Mouse (Mus musculus) limb, embryonic 11.5 days (tissue): Measurements from ENCODE around the gene Fam20c. TPM values are rescaled to one million over a fixed set of nuclear protein-coding genes. Genes with fewer than 3 reads are reported as not detected.

Experiments used
- ATAC-seq: fragments of 200-750 bp; cut with Nextera tagmentation; 2 replicates; pipeline ENCODE4 v1.8.0; 2017; ENCODE audit warnings: low read depth; ENCODE audit not compliant: insufficient number of reproducible peaks, low FRiP score, low TSS enrichment
- DNase-seq: peaks from one replicate; pipeline ENCODE4 v3.0.0-alpha.2; 2015; ENCODE audit warnings: low spot score
- H3K27ac ChIP-seq: fragments of 300-500 bp; sonication (generic); replicated peaks from 2 replicates; pipeline ENCODE4 v1.5.1; 2014; ENCODE audit warnings: low read depth, mild to moderate bottlenecking, low read length
- H3K27me3 ChIP-seq: fragments of 300-500 bp; sonication (generic); 2 replicates; pipeline ENCODE4 v1.6.1; 2014; ENCODE audit warnings: mild to moderate bottlenecking, low read length, mixed read lengths; ENCODE audit not compliant: control insufficient read depth, insufficient read depth
- H3K36me3 ChIP-seq: fragments of 300-500 bp; sonication (generic); 2 replicates; pipeline ENCODE4 v1.6.1; 2014; ENCODE audit warnings: mild to moderate bottlenecking, low read length, moderate library complexity, mixed read lengths; ENCODE audit not compliant: control insufficient read depth, insufficient read depth
- H3K4me1 ChIP-seq: fragments of 300-500 bp; sonication (generic); 2 replicates; pipeline ENCODE4 v1.6.1; 2014; ENCODE audit warnings: low read length, mixed read lengths; ENCODE audit not compliant: control insufficient read depth, insufficient read depth
- H3K4me2 ChIP-seq: fragments of 300-500 bp; sonication (generic); 2 replicates; pipeline ENCODE4 v1.6.1; 2014; ENCODE audit warnings: low read depth, mild to moderate bottlenecking, moderate library complexity; ENCODE audit not compliant: severe bottlenecking
- H3K4me3 ChIP-seq: fragments of 300-500 bp; sonication (generic); 2 replicates; pipeline ENCODE4 v1.5.1; 2014; ENCODE audit warnings: low read depth, low read length
- H3K9ac ChIP-seq: fragments of 300-500 bp; sonication (generic); 2 replicates; pipeline ENCODE4 v1.6.1; 2014; ENCODE audit warnings: mild to moderate bottlenecking, low read length
- H3K9me3 ChIP-seq: fragments of 300-500 bp; sonication (generic); 2 replicates; pipeline ENCODE4 v1.6.1; 2016; ENCODE audit warnings: low read length; ENCODE audit not compliant: control insufficient read depth
- WGBS: fragments of 180-500 bp; shearing (Covaris S2); extraction: QIAGEN DNeasy Blood & Tissue Kit; methylation state at CpG from one replicate; pipeline ENCODE4 v1.1.7; 2014; 5-methylcytosine and 5-hydroxymethylcytosine counted together
- polyA plus RNA-seq: library from polyadenylated mRNA; unstranded; fragments of >200 nt; fragmentation: Nextera tagmentation; extraction: Ambion mirVana; gene quantifications from 2 replicates; pipeline ENCODE4 v1.2.1, GENCODE M21; 2014

The Fam20c gene
- polyA plus RNA-seq, 1 experiment from 2014 or later: 1.9 TPM

DNA sequence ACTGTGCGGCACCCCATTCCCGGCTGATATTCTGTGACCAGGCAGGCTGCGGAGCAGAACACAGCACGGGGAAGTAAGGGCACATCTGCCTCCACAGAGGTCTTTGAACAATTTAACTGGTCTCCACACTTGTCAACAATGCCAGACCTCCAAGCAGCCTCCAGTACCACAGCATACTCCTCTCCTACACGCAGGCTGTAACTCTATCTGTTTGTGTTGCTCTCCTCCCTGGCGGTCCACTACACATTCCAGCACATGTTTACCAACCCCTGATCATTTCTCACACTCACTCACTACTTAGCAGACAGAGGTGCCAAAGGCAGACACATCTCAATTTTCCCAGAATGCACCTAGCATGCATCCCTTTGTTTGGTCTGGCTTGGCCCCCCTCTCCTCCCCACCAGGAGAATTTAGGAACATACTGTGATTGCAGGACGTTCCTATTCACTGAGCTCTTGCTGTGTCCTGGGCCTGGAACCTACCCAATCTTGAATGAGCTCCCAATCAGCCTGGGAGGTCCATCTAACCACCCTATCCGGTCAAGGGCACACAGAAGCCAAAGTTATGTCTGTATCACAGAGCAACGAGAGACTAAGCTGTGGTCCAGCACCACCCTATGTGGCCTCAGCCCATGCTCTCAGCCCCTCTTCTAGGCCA, 89.0 kb downstream of the Fam20c start:
- ATAC-seq (no peak), DNase-seq (no peak)
- Histone ChIP-seq H3K27ac (no peak overlapping the region), H3K4me2 (no peak overlapping the region), H3K9ac (no peak overlapping the region), H3K4me1 (no peaks in the 10 kb centered on the region), H3K9me3 (no peaks in the 10 kb centered on the region), H3K36me3 (no peaks in the 10 kb centered on the region), H3K4me3 (no peak overlapping the region), H3K27me3 (no peaks in the 10 kb centered on the region)
- WGBS: 79% methylated on average over 9 of the region's 9 CpGs

DNA sequence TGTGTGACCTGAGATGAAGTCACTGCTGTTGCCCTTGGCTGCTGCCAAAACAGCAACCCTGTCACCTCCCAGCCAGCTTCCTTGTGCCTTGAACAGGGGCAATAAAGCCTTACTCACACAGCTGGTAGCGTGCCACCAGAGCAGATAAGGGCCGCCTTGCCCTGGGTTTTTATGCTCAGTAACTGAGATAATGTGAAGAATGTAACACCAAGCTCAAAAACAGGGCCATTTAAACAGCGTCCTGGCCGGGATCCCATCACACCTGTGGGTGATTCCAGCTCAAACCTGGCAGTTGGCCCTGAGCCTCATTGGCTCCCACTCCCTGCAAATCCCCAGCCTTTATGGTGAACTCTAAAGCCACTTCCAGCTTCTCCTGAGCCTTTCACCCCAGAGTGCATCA, 92.2 kb downstream of the Fam20c start:
- 43% methylated on average over 4 of the region's 4 CpGs for WGBS
- Histone ChIP-seq H3K36me3 (no peaks in the 10 kb centered on the region), H3K27me3 (no peaks in the 10 kb centered on the region), H3K9ac (no peak overlapping the region), H3K4me1 (no peaks in the 10 kb centered on the region), H3K4me3 (no peak overlapping the region), H3K9me3 (no peaks in the 10 kb centered on the region), H3K27ac (no peak overlapping the region), H3K4me2 (no peak overlapping the region)
- ATAC-seq: no peak
- DNase-seq: no peak

DNA sequence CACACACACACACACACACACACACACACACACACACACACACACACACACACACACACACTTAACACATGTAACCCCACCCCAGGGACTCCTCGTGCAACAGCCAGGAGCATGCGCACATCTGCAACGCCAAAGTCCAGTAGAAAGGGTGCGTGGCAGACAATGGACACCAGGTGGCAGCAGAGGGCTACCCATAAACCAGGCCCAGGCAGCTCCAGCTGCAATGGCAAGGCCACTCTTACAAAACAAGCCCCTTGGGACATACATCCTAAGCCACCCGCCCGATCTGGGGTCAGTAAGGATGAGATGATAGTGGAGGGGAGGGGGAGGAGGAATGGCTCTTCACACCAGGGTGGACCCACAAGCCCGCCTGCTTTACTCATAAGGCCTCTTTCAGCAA, 93.8 kb downstream of the Fam20c start:
- Histone ChIP-seq H3K27ac (no peak overlapping the region), H3K4me2 (no peak overlapping the region), H3K4me1 (no peaks in the 10 kb centered on the region), H3K4me3 (no peak overlapping the region), H3K9me3 (no peaks in the 10 kb centered on the region), H3K9ac (no peak overlapping the region), H3K27me3 (no peaks in the 10 kb centered on the region), H3K36me3 (no peaks in the 10 kb centered on the region)
- DNase-seq (peak; percentile 96), ATAC-seq (peak; percentile 55)
- 6% methylated on average over 7 of the region's 7 CpGs for WGBS

DNA sequence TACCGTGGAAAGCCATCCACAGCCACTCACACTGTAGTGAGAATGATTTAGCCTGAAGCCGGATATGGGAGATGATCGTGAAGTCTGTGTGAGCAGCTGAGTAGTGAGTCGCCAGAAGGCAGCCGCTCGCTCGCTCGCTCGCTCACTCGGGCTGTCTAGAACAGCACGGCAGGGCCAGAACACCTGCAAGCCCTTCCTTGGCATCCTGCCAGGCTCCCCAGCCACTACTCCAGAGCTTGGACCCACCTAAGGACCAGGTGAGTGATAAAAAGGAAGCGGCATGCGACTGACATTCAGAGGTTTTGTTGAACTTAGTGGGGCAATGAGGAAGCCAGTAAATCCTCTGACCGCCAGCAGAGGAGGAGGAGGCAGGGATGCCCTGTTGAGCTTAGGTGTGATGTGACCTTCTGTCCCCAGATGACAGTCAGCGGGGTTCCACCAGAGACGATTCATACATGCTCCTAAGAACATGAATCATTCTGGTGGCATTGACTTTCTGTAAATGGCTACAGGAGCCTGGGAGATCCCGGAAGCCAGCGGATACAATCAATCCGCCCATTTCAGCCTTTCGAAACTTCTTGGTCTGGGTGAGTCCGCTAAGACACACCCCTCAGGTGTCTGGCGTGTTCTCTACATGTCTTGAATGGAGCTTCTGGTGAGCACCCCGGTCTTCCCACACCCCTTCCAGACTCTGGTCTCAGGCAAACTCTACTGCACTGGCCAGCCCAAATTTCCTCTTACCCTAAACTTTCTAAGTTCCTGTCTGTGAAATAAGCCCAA, 95.6 kb downstream of the Fam20c start:
- 77% methylated on average over 23 of the region's 23 CpGs for WGBS
- no peaks in the 10 kb centered on the region for H3K36me3 ChIP-seq
- ATAC-seq (no peak), DNase-seq (no peak)
- no peak overlapping the region for H3K4me3 ChIP-seq
- no peak overlapping the region for H3K4me2 ChIP-seq
- no peak overlapping the region for H3K9ac ChIP-seq
- H3K4me1 ChIP-seq: no peaks in the 10 kb centered on the region
- no peaks in the 10 kb centered on the region for H3K9me3 ChIP-seq
- H3K27me3 ChIP-seq: no peaks in the 10 kb centered on the region
- no peak overlapping the region for H3K27ac ChIP-seq

DNA sequence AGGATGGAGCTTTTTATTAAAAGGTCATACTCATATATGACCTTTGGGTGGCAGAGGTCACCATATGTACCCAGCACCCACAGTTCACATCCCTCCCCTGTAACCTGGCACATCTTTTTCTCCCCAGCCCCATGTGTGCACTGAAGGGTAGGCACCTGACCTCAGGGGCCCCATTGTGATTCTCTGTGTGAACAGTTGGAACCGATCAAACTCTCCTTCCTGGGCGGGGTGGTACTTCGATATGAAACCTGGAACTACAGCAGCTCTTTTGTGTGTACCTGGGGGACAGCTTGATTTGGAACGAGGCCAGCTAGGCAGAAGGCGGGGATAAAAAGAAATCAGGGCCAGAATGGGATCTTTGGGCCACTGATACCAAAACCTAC, 96.1 kb downstream of the Fam20c start:
- Histone ChIP-seq H3K36me3 (no peaks in the 10 kb centered on the region), H3K27me3 (no peaks in the 10 kb centered on the region), H3K9me3 (no peaks in the 10 kb centered on the region), H3K27ac (no peak overlapping the region), H3K4me2 (no peak overlapping the region), H3K4me1 (no peaks in the 10 kb centered on the region), H3K9ac (no peak overlapping the region), H3K4me3 (no peak overlapping the region)
- WGBS: 88% methylated on average over 5 of the region's 5 CpGs
- no peak for DNase-seq
- ATAC-seq: no peak

DNA sequence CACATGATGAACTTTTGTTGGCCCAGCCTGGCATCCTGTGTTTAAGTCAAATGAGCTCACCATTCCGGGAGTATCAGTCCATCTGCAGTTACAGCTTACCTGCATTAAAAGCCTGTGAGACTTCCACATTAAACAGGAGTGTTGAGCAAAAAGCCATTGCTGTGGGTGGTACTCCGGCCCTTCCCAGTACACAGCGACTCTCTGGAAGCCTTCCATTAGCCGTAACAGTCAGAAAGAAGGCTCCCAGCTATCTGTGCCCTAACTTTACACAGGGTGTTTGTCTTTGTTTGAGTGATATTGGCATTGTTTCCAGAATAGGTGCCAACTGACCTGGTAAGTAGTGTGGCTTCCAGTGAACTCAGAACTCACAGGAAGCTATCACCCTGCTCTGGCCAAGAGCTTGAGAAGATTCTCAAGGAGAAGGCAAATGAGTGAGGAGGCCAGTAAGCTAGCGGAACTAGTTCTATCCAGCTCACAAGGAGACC, 97.0 kb downstream of the Fam20c start:
- Histone ChIP-seq H3K4me2 (no peak overlapping the region), H3K4me3 (no peak overlapping the region), H3K9ac (no peak overlapping the region), H3K9me3 (no peaks in the 10 kb centered on the region), H3K36me3 (no peaks in the 10 kb centered on the region), H3K27ac (no peak overlapping the region), H3K4me1 (no peaks in the 10 kb centered on the region), H3K27me3 (no peaks in the 10 kb centered on the region)
- WGBS: 91% methylated on average over 5 of the region's 5 CpGs
- ATAC-seq: no peak
- no peak for DNase-seq

DNA sequence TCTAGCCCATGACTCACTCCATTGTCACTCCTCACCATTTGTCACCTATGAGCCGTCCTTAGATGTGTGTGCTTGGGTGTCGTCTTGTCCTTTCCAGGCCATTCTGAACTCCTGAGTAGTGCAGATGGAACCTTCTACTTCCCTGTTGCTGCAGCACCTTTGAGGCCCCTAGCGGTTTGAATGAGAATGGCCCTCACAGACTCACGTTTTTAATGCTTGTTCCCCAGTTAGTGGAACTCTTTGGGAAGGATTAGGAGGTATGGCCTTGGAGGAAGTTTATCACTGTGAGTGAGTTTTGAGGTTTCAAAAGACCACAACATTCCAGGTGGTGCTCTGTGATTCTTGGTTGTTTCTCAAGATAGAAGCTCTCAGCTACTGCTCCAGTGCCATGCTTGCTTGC, 97.8 kb downstream of the Fam20c start:
- Histone ChIP-seq H3K9ac (no peak overlapping the region), H3K4me1 (no peaks in the 10 kb centered on the region), H3K36me3 (no peaks in the 10 kb centered on the region), H3K9me3 (no peaks in the 10 kb centered on the region), H3K4me3 (no peak overlapping the region), H3K27me3 (no peaks in the 10 kb centered on the region), H3K4me2 (no peak overlapping the region), H3K27ac (no peak overlapping the region)
- ATAC-seq: no peak
- DNase-seq: no peak
- 61% methylated on average over 4 of the region's 4 CpGs for WGBS

DNA sequence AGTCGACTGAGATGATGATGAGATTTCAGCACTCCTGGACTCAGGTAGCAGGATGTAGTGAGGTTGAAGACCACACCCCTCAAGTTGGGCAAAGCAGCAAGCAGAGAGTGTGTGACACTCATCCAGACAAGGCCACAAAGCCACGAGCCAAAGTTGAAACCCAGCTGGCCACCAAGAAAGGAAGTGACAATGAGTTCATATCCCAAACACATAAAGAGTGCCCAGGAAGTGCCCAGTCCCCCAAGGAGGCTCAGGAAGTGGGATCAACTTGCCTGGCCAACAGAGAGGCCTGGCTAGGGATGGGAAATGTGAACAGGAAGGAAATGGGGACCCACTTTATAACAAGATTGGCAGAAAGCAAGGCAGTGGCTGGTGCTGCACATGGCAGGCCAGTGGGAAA, 99.0 kb downstream of the Fam20c start:
- Histone ChIP-seq H3K36me3 (no peaks in the 10 kb centered on the region), H3K4me2 (no peak overlapping the region), H3K4me1 (no peaks in the 10 kb centered on the region), H3K27ac (no peak overlapping the region), H3K4me3 (no peak overlapping the region), H3K9me3 (no peaks in the 10 kb centered on the region), H3K27me3 (no peaks in the 10 kb centered on the region), H3K9ac (no peak overlapping the region)
- 76% methylated on average over 2 of the region's 2 CpGs for WGBS
- DNase-seq: no peak
- ATAC-seq: no peak
